Mouse (Mus musculus): ENCODE measurements around the gene Marveld1. TPM values are rescaled to one million over a fixed set of nuclear protein-coding genes. Genes with fewer than 3 reads are reported as not detected.
A peak's percentile ranks its signal among the peaks of the same experiment; 100 is the strongest.

Marveld1 gene
- 1 to 10 TPM; 9.5 to 9.8 TPM for total RNA-seq (2021)

GRCm38 (mm10) chr19:42147170-42147768, at the start of gene Marveld1:
Marveld1 (plus strand) TSS chr19:42147400.
- DNase-seq (ENCODE audit: low spot score in 2 of 2) = peak in 1 of 2 experiments; percentile 57
- intact Hi-C loops (cut with DNase I) = loop anchor here (5.0 kb wide), 1 partner anchor 110 kb away; the partner anchor contains the start of gene Ankrd2

GRCm38 (mm10) chr19:42099406-42099805, 47.8 kb upstream of the Marveld1 start:
- no peak for DNase-seq (ENCODE audit: low spot score in 2 of 2)
- intact Hi-C loops (cut with DNase I) = no loop called here

GRCm38 (mm10) chr19:42104681-42105080, 42.5 kb upstream of the Marveld1 start:
- intact Hi-C loops (cut with DNase I) = no loop called here
- no peak for DNase-seq (ENCODE audit: low spot score in 2 of 2)

- intact Hi-C loops (cut with DNase I) = no loop called here
- DNase-seq (ENCODE audit: low spot score in 2 of 2) = no peak
These were observed 31.3 kb upstream of the Marveld1 start for GRCm38 (mm10) chr19:42115783-42116335.

GRCm38 (mm10) chr19:42118142-42118541, 29.1 kb upstream of the Marveld1 start:
- intact Hi-C loops (cut with DNase I) = no loop called here
- DNase-seq (ENCODE audit: low spot score in 2 of 2) = no peak

GRCm38 (mm10) chr19:42118596-42118995, 28.6 kb upstream of the Marveld1 start:
- DNase-seq (ENCODE audit: low spot score in 2 of 2) = no peak

GRCm38 (mm10) chr19:42120451-42120850, 26.7 kb upstream of the Marveld1 start:
- intact Hi-C loops (cut with DNase I) = no loop called here

More at GRCm38 (mm10) chr19:42118596-42118995, 28.6 kb upstream of the Marveld1 start:
- intact Hi-C loops (cut with DNase I) = no loop called here

GRCm38 (mm10) chr19:42124684-42125083, 22.5 kb upstream of the Marveld1 start:
- peak; percentile 26 to 50 for DNase-seq (ENCODE audit: low spot score in 2 of 2)
- intact Hi-C loops (cut with DNase I) = no loop called here

More at GRCm38 (mm10) chr19:42120451-42120850, 26.7 kb upstream of the Marveld1 start:
- DNase-seq (ENCODE audit: low spot score in 2 of 2) = no peak

- DNase-seq (ENCODE audit: low spot score in 2 of 2) = no peak
- intact Hi-C loops (cut with DNase I) = no loop called here
These were observed 21.5 kb upstream of the Marveld1 start for GRCm38 (mm10) chr19:42125501-42126218.

- intact Hi-C loops (cut with DNase I) = no loop called here
- DNase-seq (ENCODE audit: low spot score in 2 of 2) = no peak
These were observed 21.0 kb upstream of the Marveld1 start for GRCm38 (mm10) chr19:42126219-42126605.

GRCm38 (mm10) chr19:42127024-42127423, 20.2 kb upstream of the Marveld1 start:
- DNase-seq (ENCODE audit: low spot score in 2 of 2) = no peak

GRCm38 (mm10) chr19:42128052-42128740, 19.0 kb upstream of the Marveld1 start:
- DNase-seq (ENCODE audit: low spot score in 2 of 2) = no peak
- intact Hi-C loops (cut with DNase I) = no loop called here

More at GRCm38 (mm10) chr19:42127024-42127423, 20.2 kb upstream of the Marveld1 start:
- intact Hi-C loops (cut with DNase I) = no loop called here

GRCm38 (mm10) chr19:42128787-42129508, 18.3 kb upstream of the Marveld1 start, which contains the start of gene Avpi1:
Avpi1 (minus strand) TSS chr19:42129059.
- intact Hi-C loops (cut with DNase I) = no loop called here
- peak; percentile 96 to 98 for DNase-seq (ENCODE audit: low spot score in 2 of 2)

GRCm38 (mm10) chr19:42129509-42130293, 17.5 kb upstream of the Marveld1 start:
- intact Hi-C loops (cut with DNase I) = no loop called here
- DNase-seq (ENCODE audit: low spot score in 2 of 2) = no peak

GRCm38 (mm10) chr19:42130294-42130606, 16.9 kb upstream of the Marveld1 start:
- intact Hi-C loops (cut with DNase I) = no loop called here
- no peak for DNase-seq (ENCODE audit: low spot score in 2 of 2)

GRCm38 (mm10) chr19:42131101-42131500, 16.1 kb upstream of the Marveld1 start:
- intact Hi-C loops (cut with DNase I) = no loop called here
- DNase-seq (ENCODE audit: low spot score in 2 of 2) = no peak

- intact Hi-C loops (cut with DNase I) = no loop called here
- DNase-seq (ENCODE audit: low spot score in 2 of 2) = no peak
These were observed 12.1 kb upstream of the Marveld1 start for GRCm38 (mm10) chr19:42135070-42135469.

GRCm38 (mm10) chr19:42136126-42136525, 11.1 kb upstream of the Marveld1 start:
- DNase-seq (ENCODE audit: low spot score in 2 of 2) = no peak
- intact Hi-C loops (cut with DNase I) = no loop called here

- DNase-seq (ENCODE audit: low spot score in 2 of 2) = no peak
- intact Hi-C loops (cut with DNase I) = no loop called here
These were observed 10.0 kb upstream of the Marveld1 start for GRCm38 (mm10) chr19:42137167-42137672.
